Mouse (Mus musculus) G1E (cell line): ENCODE data around the gene Fam104a.

Source experiments
- CTCF ChIP-seq: IDR thresholded peaks from 2 replicates; pipeline ENCODE4 v1.5.1; 2012; ENCODE audit warnings: low read depth, low read length, inconsistent platforms, mixed read lengths
- GATA1 ChIP-seq: IDR thresholded peaks from 2 replicates; pipeline ENCODE4 v1.6.1; 2012; ENCODE audit warnings: borderline replicate concordance, low read length, inconsistent platforms, mixed read lengths
- POLR2AphosphoS5 ChIP-seq: IDR thresholded peaks from 2 replicates; pipeline ENCODE4 v1.6.1; 2012; ENCODE audit warnings: low read depth, low read length, inconsistent platforms; ENCODE audit not compliant: insufficient replicate concordance

DNA sequence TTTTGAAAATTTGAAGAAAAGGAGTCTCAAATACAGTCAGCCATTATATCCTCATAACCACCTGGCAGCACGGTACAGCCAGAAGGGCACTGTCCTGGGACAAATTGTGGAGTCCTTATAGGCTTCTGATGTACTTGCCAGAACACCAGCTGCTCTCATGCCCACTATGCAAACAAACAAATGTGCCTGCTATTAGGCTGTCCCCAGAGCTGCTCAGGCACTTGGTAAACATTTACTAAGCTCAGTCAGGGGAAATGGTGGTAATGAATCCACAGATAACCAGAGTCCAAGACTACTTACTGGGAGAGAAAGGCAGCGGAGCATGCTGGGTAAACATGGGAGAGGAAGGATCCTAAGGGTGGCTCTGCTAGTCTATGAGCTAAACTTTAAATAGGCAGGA is 16.8 kb downstream of the Fam104a start:
- TF ChIP-seq CTCF (no peak), POLR2AphosphoS5 (no peak), GATA1 (no peak)
